In genomic region chr11:113352085-113352815, GRCm38 (mm10) we compare ENCODE assay signal across 12 mouse cellular contexts.
DNase-seq lines count a peak whose midpoint lies in the region; ATAC-seq and TF ChIP-seq lines count a peak whose summit lies in the region.
"Had no signal": no experiment of that assay in that cellular context is flagged by ENCODE, and none has a peak within 500 bp of the region (broad histone marks: within the 10 kb centered on the region; RNA-seq: fewer than 3 reads in every experiment).

No protein-coding gene starts in this region.

- H3K27ac ChIP-seq in embryonic facial prominence, embryonic 14.5 days (replicated peaks; ENCODE audit: low read depth, low read length) = no peak overlapping the region
- H3K27ac ChIP-seq in embryonic facial prominence, embryonic 10.5 days (replicated peaks) = no peak overlapping the region
- no peak overlapping the region for H3K27ac ChIP-seq in intestine, embryonic 16.5 days (ENCODE audit: low read length)
- H3K27ac ChIP-seq in stomach, postnatal 0 days (replicated peaks) = no peak overlapping the region
- H3K27ac ChIP-seq: forebrain, embryonic 10.5 days; kidney, postnatal 0 days had no signal

- no peaks in the 10 kb centered on the region for H3K36me3 ChIP-seq in embryonic facial prominence, embryonic 14.5 days (ENCODE audit: control insufficient read depth, insufficient read depth, low read length)
- H3K36me3 ChIP-seq in embryonic facial prominence, embryonic 10.5 days (replicated peaks) = peaks cover 6% of the 10 kb centered on the region
- H3K36me3 ChIP-seq in intestine, embryonic 16.5 days (ENCODE audit: control insufficient read depth, insufficient read depth, low read length) = no peaks in the 10 kb centered on the region; the same call in 1 of the 2 replicates
- H3K36me3 ChIP-seq in stomach, postnatal 0 days (ENCODE audit: control insufficient read depth, insufficient read depth, low read length) = no peaks in the 10 kb centered on the region
- H3K36me3 ChIP-seq: forebrain, embryonic 10.5 days had no signal

- H3K4me3 ChIP-seq in embryonic facial prominence, embryonic 14.5 days (ENCODE audit: low read depth, low read length) = no peak overlapping the region
- no peak overlapping the region for H3K4me3 ChIP-seq in embryonic facial prominence, embryonic 10.5 days
- no peak overlapping the region for H3K4me3 ChIP-seq in intestine, embryonic 16.5 days (ENCODE audit: low read length)
- H3K4me3 ChIP-seq in stomach, postnatal 0 days (ENCODE audit: low read depth, low read length) = no peak overlapping the region
- H3K4me3 ChIP-seq: forebrain, embryonic 10.5 days had no signal

- intact Hi-C loops in left cerebral cortex, postnatal 14 days (cut with DNase I) = no loop called here

- H3K9ac ChIP-seq in embryonic facial prominence, embryonic 14.5 days (ENCODE audit: low read depth, low read length) = no peak overlapping the region
- no peak overlapping the region for H3K9ac ChIP-seq in intestine, embryonic 16.5 days (ENCODE audit: low read depth, low read length)
- H3K9ac ChIP-seq in stomach, postnatal 0 days (ENCODE audit: low read length) = no peak overlapping the region
- H3K9ac ChIP-seq: liver, postnatal 0 days had no signal

- no peak for TF ChIP-seq CTCF in stomach, postnatal 0 days (IDR thresholded peaks at IDR 0.05; ENCODE audit: low read depth)

- ATAC-seq in embryonic facial prominence, embryonic 14.5 days (ENCODE audit: low read depth) = peak; percentile 12; the same call in 1 of the 2 replicates
- ATAC-seq in intestine, embryonic 16.5 days = no peak
- ATAC-seq in stomach, postnatal 0 days (ENCODE audit: low FRiP score, low TSS enrichment) = no peak
- ATAC-seq: liver, postnatal 0 days had no signal

- no peak for DNase-seq in embryonic facial prominence, embryonic 14.5 days (ENCODE audit: low spot score)
- DNase-seq in embryonic facial prominence, embryonic 10.5 days (ENCODE audit: low spot score) = no peak
- DNase-seq in right cerebral cortex, adult 2 months (ENCODE audit: low spot score in 2 of 2) = peak; percentile 13 to 23
- DNase-seq in right cerebral cortex, postnatal 36 days (ENCODE audit: low spot score in 2 of 2) = no peak
- DNase-seq in mesoderm, embryonic 11.5 days (ENCODE audit: low read depth, low spot score) = peak; percentile 30
- no peak for DNase-seq in left cerebral cortex, postnatal 14 days (ENCODE audit: low spot score in 2 of 2)
- DNase-seq in stomach, postnatal 0 days (ENCODE audit: low spot score) = no peak
- DNase-seq: adrenal gland, adult 8-10 months; liver, postnatal 0 days had no signal

- 78% methylated on average over 12 of the region's 12 CpGs for WGBS in embryonic facial prominence, embryonic 14.5 days
- 64% methylated on average over 12 of the region's 12 CpGs for WGBS in embryonic facial prominence, embryonic 10.5 days
- WGBS in intestine, embryonic 16.5 days = 30% methylated on average over 11 of the region's 12 CpGs
- WGBS in stomach, postnatal 0 days = 32% methylated on average over 11 of the region's 12 CpGs

- H3K4me1 ChIP-seq in embryonic facial prominence, embryonic 14.5 days (ENCODE audit: control insufficient read depth, insufficient read depth, low read length) = no peaks in the 10 kb centered on the region
- H3K4me1 ChIP-seq in embryonic facial prominence, embryonic 10.5 days = peaks cover 7% of the 10 kb centered on the region; the same call in 1 of the 2 replicates
- H3K4me1 ChIP-seq in intestine, embryonic 16.5 days (ENCODE audit: control insufficient read depth, insufficient read depth, low read length) = no peaks in the 10 kb centered on the region
- no peaks in the 10 kb centered on the region for H3K4me1 ChIP-seq in stomach, postnatal 0 days (replicated peaks; ENCODE audit: control insufficient read depth, insufficient read depth)

- TF ChIP-seq EP300 in stomach, postnatal 0 days (optimal IDR thresholded peaks at IDR 0.05) = no peak

- H3K9me3 ChIP-seq in embryonic facial prominence, embryonic 14.5 days (ENCODE audit: control insufficient read depth, low read length) = peaks cover 12% of the 10 kb centered on the region
- peaks cover 13% of the 10 kb centered on the region for H3K9me3 ChIP-seq in embryonic facial prominence, embryonic 10.5 days
- peaks cover 4% of the 10 kb centered on the region; the same call in 1 of the 2 replicates for H3K9me3 ChIP-seq in intestine, embryonic 16.5 days (ENCODE audit: control insufficient read depth, low read length)
- no peaks in the 10 kb centered on the region for H3K9me3 ChIP-seq in stomach, postnatal 0 days (ENCODE audit: control insufficient read depth, low read length)

- no peaks in the 10 kb centered on the region for H3K27me3 ChIP-seq in embryonic facial prominence, embryonic 14.5 days (replicated peaks; ENCODE audit: control insufficient read depth, insufficient read depth, low read length)
- H3K27me3 ChIP-seq in embryonic facial prominence, embryonic 10.5 days (replicated peaks; ENCODE audit: low read depth, poor library complexity, severe bottlenecking) = no peaks in the 10 kb centered on the region
- H3K27me3 ChIP-seq in intestine, embryonic 16.5 days (replicated peaks; ENCODE audit: control insufficient read depth, insufficient read depth, low read length) = no peaks in the 10 kb centered on the region
- H3K27me3 ChIP-seq in stomach, postnatal 0 days (ENCODE audit: control insufficient read depth, insufficient read depth, low read length) = no peaks in the 10 kb centered on the region

- H3K4me2 ChIP-seq in embryonic facial prominence, embryonic 14.5 days (ENCODE audit: low read depth, low read length) = no peak overlapping the region
- H3K4me2 ChIP-seq in intestine, embryonic 16.5 days (ENCODE audit: low read depth, low read length) = no peak overlapping the region
- no peak overlapping the region for H3K4me2 ChIP-seq in stomach, postnatal 0 days (replicated peaks; ENCODE audit: low read depth)

Comparison
In these comparisons a context has a peak if more than half of its experiments do, and no peak if none do; other contexts are left out.
1. DNase-seq: peak in right cerebral cortex, adult 2 months (2 of 2) and mesoderm, embryonic 11.5 days (single experiment); none in embryonic facial prominence, embryonic 14.5 days (single experiment), embryonic facial prominence, embryonic 10.5 days (single experiment), right cerebral cortex, postnatal 36 days (0 of 2), left cerebral cortex, postnatal 14 days (0 of 2) and stomach, postnatal 0 days (single experiment).